12 mouse cellular contexts compared by ENCODE assay signal in the genomic region with DNA sequence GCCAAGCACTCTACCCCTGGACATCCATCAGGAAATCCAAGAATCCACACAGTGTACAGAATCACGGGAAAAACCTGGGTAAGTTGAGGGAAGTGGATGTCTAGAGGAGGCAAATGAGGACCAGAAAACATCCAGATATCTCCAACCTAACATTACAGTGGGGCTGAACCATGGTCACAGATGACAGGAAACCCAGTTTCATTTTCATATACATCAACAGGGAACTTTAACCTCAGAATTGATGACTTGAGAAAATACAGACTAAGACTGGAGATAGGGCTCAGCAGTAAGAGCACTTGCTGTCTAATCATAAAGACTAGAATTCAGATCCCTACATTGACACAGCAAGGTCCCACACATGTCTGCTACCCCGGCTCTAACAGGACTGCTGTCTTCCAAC.
"Had no signal": no experiment of that assay in that cellular context is flagged by ENCODE, and none has a peak within 500 bp of the region (broad histone marks: within the 10 kb centered on the region; RNA-seq: fewer than 3 reads in every experiment).

No protein-coding gene starts in this region.

- ATAC-seq: liver, embryonic 12.5 days had no signal

- H3K4me1 ChIP-seq: midbrain, embryonic 10.5 days; neural tube, embryonic 13.5 days had no signal

- DNase-seq: kidney, adult 18-20 months; kidney, postnatal 14 days; layer of hippocampus, postnatal 36 days; lung, embryonic 14.5 days; lung, postnatal 14 days; midbrain, embryonic 14.5 days; right cerebral cortex, postnatal 14 days; thymus, postnatal 36 days had no signal

- H3K27ac ChIP-seq: limb, embryonic 15.5 days; liver, embryonic 12.5 days; midbrain, embryonic 10.5 days; neural tube, embryonic 13.5 days had no signal

- H3K9me3 ChIP-seq: limb, embryonic 15.5 days; liver, embryonic 12.5 days; midbrain, embryonic 10.5 days; neural tube, embryonic 13.5 days had no signal

- H3K4me2 ChIP-seq: limb, embryonic 15.5 days; liver, embryonic 12.5 days; lung, embryonic 14.5 days; neural tube, embryonic 13.5 days had no signal

- H3K9ac ChIP-seq: limb, embryonic 15.5 days; liver, embryonic 12.5 days; lung, embryonic 14.5 days; neural tube, embryonic 13.5 days had no signal

- H3K27me3 ChIP-seq: limb, embryonic 15.5 days; liver, embryonic 12.5 days; neural tube, embryonic 13.5 days had no signal

- H3K4me3 ChIP-seq: limb, embryonic 15.5 days; liver, embryonic 12.5 days; midbrain, embryonic 10.5 days; neural tube, embryonic 13.5 days had no signal
